Mouse (Mus musculus) forebrain, embryonic 16.5 days (tissue): ENCODE measurements around the gene Fbxl4. TPM values are rescaled to one million over a fixed set of nuclear protein-coding genes. Genes with fewer than 3 reads are reported as not detected.
A peak's percentile ranks its signal among the peaks of the same experiment; 100 is the strongest.

Experiments
- ATAC-seq: fragments of 200-750 bp; cut with Nextera tagmentation; 2 replicates; pipeline ENCODE4 v1.8.0; 2017; ENCODE audit warnings: mild to moderate bottlenecking, moderate library complexity
- H3K27ac ChIP-seq: fragments of 300-500 bp; sonication (generic); 2 replicates; pipeline ENCODE4 v1.5.1; 2014; ENCODE audit warnings: low read length, control low read depth
- H3K27me3 ChIP-seq: fragments of 300-500 bp; sonication (generic); replicated peaks from 2 replicates; pipeline ENCODE4 v1.6.1; 2014; ENCODE audit warnings: low read length; ENCODE audit not compliant: control insufficient read depth, insufficient read depth
- H3K36me3 ChIP-seq: fragments of 300-500 bp; sonication (generic); 2 replicates; pipeline ENCODE4 v1.6.1; 2014; ENCODE audit not compliant: control insufficient read depth, insufficient read depth
- H3K4me1 ChIP-seq: fragments of 300-500 bp; sonication (generic); replicated peaks from 2 replicates; pipeline ENCODE4 v1.6.1; 2014; ENCODE audit warnings: low read length; ENCODE audit not compliant: control insufficient read depth, insufficient read depth
- H3K4me2 ChIP-seq: fragments of 300-500 bp; sonication (generic); 2 replicates; pipeline ENCODE4 v1.6.1; 2014; ENCODE audit warnings: mild to moderate bottlenecking, low read length, control low read depth
- H3K4me3 ChIP-seq: fragments of 300-500 bp; sonication (generic); replicated peaks from 2 replicates; pipeline ENCODE4 v1.5.1; 2014; ENCODE audit warnings: mild to moderate bottlenecking, low read length, control low read depth
- H3K9ac ChIP-seq: fragments of 300-500 bp; sonication (generic); replicated peaks from 2 replicates; pipeline ENCODE4 v1.6.1; 2014; ENCODE audit warnings: low read depth, low read length, control low read depth
- H3K9me3 ChIP-seq: fragments of 300-500 bp; sonication (generic); 2 replicates; pipeline ENCODE4 v1.6.1; 2016; ENCODE audit warnings: low read length; ENCODE audit not compliant: control insufficient read depth
- WGBS: fragments of 180-500 bp; shearing (Covaris S2); extraction: QIAGEN DNeasy Blood & Tissue Kit; methylation state at CpG from one replicate; pipeline ENCODE4 v1.1.7; 2014; 5-methylcytosine and 5-hydroxymethylcytosine counted together
- polyA plus RNA-seq: library from polyadenylated mRNA; unstranded; fragments of >200 nt; fragmentation: Nextera tagmentation; extraction: Ambion mirVana; gene quantifications from 2 replicates; pipeline ENCODE4 v1.2.1, GENCODE M21; 2015

Gene Fbxl4
- polyA plus RNA-seq, 1 experiment from 2014 or later = 13.0 TPM

GRCm38 (mm10) chr4:22422400-22422799 lies 65.1 kb downstream of the Fbxl4 start:
- H3K27ac ChIP-seq = no peak overlapping the region
- no peak for ATAC-seq

DNA sequence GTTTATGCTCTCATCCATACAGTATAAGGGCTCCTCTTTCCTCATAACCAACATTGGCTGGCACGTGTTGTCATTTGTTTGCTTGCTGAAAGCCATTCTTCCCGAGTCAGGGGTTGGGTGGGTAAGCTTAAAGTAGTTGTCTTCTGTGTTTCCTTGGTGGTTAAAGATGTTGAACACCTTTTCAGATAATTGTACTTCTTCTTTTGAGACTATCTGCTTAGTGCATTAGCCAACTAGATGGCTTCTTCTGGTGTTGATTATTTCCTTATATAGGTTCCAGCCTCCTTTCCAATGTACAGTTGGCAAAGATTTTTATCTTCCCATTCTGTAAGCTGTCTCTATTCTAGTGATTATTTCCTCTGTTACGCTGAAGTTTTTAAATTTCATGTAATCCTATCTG lies 70.8 kb downstream of the Fbxl4 start:
- no peak overlapping the region for H3K4me2 ChIP-seq
- no peaks in the 10 kb centered on the region for H3K9me3 ChIP-seq
- no peak overlapping the region for H3K9ac ChIP-seq
- H3K4me3 ChIP-seq = no peak overlapping the region
- peaks cover 2% of the 10 kb centered on the region; the same call in 1 of the 2 replicates for H3K36me3 ChIP-seq
- no peaks in the 10 kb centered on the region for H3K4me1 ChIP-seq
- no peak overlapping the region for H3K27ac ChIP-seq
- H3K27me3 ChIP-seq = no peaks in the 10 kb centered on the region
- 95% methylated on average over 3 of the region's 3 CpGs for WGBS
- ATAC-seq = no peak

More at GRCm38 (mm10) chr4:22422400-22422799, 65.1 kb downstream of the Fbxl4 start:
- H3K4me3 ChIP-seq = no peak overlapping the region
- WGBS = 68% methylated on average over 4 of the region's 4 CpGs
- H3K36me3 ChIP-seq = peaks cover 2% of the 10 kb centered on the region; the same call in 1 of the 2 replicates
- no peaks in the 10 kb centered on the region for H3K9me3 ChIP-seq
- no peaks in the 10 kb centered on the region for H3K27me3 ChIP-seq
- H3K9ac ChIP-seq = no peak overlapping the region
- H3K4me2 ChIP-seq = no peak overlapping the region
- no peaks in the 10 kb centered on the region for H3K4me1 ChIP-seq

DNA sequence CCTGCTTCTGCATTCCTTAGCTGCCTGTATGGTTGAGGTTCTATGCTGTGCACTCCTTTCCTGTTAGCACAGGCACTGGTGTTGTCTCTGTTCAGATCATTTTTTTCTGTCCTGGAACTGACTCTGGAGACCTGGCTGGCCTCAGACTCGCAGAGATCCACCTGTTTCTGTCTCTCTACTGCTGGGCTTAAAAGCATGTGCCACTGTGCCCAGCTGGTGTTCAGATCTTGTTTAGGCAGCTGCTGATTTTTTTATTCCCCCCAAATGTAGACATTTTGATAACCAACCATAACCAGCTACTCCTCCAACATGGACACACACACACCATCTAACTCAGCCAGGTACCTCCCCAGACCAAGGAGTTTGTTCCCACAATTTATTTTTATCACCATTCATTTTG lies 112.2 kb downstream of the Fbxl4 start:
- ATAC-seq = no peak
- Histone ChIP-seq H3K9me3 (no peaks in the 10 kb centered on the region), H3K36me3 (no peaks in the 10 kb centered on the region), H3K27me3 (no peaks in the 10 kb centered on the region), H3K27ac (no peak overlapping the region), H3K4me1 (no peaks in the 10 kb centered on the region), H3K4me2 (no peak overlapping the region), H3K4me3 (no peak overlapping the region), H3K9ac (no peak overlapping the region)
- WGBS = 93% methylated on average over 1 of the region's 1 CpGs

GRCm38 (mm10) chr4:22476967-22477710 lies 119.8 kb downstream of the Fbxl4 start:
- H3K9ac ChIP-seq = peak overlapping the region; percentile 66
- H3K36me3 ChIP-seq = no peaks in the 10 kb centered on the region
- H3K9me3 ChIP-seq = no peaks in the 10 kb centered on the region
- peak overlapping the region; percentile 74 for H3K4me2 ChIP-seq
- peaks cover 5% of the 10 kb centered on the region for H3K27me3 ChIP-seq
- H3K4me3 ChIP-seq = peak overlapping the region; percentile 48
- H3K27ac ChIP-seq = peak overlapping the region; percentile 91
- peak; percentile 83 for ATAC-seq
- WGBS = under 1% methylated on average over 23 of the region's 23 CpGs
- H3K4me1 ChIP-seq = peaks cover 32% of the 10 kb centered on the region

GRCm38 (mm10) chr4:22477711-22478230 lies 120.4 kb downstream of the Fbxl4 start:
- no peaks in the 10 kb centered on the region for H3K36me3 ChIP-seq
- H3K4me1 ChIP-seq = peaks cover 32% of the 10 kb centered on the region
- peaks cover 5% of the 10 kb centered on the region for H3K27me3 ChIP-seq
- H3K9ac ChIP-seq = peak overlapping the region; percentile 66
- under 1% methylated on average over 16 of the region's 28 CpGs for WGBS
- peak overlapping the region; percentile 48 for H3K4me3 ChIP-seq
- H3K9me3 ChIP-seq = no peaks in the 10 kb centered on the region
- peak overlapping the region; percentile 74 for H3K4me2 ChIP-seq
- ATAC-seq = peak; percentile 54
- H3K27ac ChIP-seq = peak overlapping the region; percentile 91

GRCm38 (mm10) chr4:22478488-22479367 lies 121.4 kb downstream of the Fbxl4 start:
- Histone ChIP-seq H3K27ac (peak overlapping the region; percentile 82), H3K4me2 (peak overlapping the region; percentile 56), H3K9ac (peak overlapping the region; percentile 60), H3K36me3 (no peaks in the 10 kb centered on the region), H3K4me1 (peaks cover 34% of the 10 kb centered on the region), H3K9me3 (no peaks in the 10 kb centered on the region), H3K27me3 (peaks cover 5% of the 10 kb centered on the region), H3K4me3 (peak overlapping the region; percentile 41)
- 3% methylated on average over 30 of the region's 30 CpGs for WGBS
- peak; percentile 51 for ATAC-seq

DNA sequence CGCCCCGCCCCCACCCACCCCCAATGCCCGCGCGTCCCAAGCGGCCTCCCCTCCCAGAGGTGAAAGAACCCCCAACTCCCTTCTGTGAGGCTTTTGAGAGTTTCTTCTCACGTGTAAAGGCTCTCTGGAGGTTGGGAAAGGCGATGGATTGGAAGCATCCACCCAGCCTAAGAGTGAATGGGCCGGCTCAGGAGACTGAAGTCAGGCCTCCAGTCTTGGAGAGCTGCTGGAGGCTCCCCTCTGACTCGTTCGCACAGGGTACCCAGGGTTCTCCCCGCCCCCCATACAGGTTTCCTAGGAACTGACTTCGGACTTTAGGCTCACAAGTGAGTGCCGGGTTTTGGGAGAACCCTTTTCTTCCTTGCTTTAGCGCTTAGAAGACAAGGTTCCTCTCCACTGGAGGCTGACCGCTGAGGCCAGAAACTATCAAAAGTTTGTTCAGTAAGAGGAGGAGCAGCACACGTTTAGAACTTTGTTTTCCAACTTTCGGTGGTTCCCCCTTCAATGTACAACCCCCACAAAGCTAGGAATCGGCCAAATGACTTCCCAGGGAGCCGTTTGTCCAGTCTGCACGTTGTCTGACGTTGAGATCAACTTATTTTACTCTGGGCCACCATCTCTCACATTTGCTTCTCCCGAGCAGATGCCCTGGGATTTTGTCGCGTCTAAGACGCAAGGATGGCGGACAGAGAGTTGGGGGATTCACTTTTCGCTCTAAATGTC lies 122.2 kb downstream of the Fbxl4 start:
- Histone ChIP-seq H3K4me3 (peak overlapping the region; percentile 41), H3K36me3 (no peaks in the 10 kb centered on the region), H3K4me2 (peak overlapping the region; percentile 56), H3K9ac (peak overlapping the region; percentile 64), H3K27me3 (peaks cover 5% of the 10 kb centered on the region), H3K9me3 (no peaks in the 10 kb centered on the region), H3K27ac (peak overlapping the region; percentile 81), H3K4me1 (peaks cover 34% of the 10 kb centered on the region)
- WGBS = 6% methylated on average over 28 of the region's 28 CpGs
- ATAC-seq = peak; percentile 32

DNA sequence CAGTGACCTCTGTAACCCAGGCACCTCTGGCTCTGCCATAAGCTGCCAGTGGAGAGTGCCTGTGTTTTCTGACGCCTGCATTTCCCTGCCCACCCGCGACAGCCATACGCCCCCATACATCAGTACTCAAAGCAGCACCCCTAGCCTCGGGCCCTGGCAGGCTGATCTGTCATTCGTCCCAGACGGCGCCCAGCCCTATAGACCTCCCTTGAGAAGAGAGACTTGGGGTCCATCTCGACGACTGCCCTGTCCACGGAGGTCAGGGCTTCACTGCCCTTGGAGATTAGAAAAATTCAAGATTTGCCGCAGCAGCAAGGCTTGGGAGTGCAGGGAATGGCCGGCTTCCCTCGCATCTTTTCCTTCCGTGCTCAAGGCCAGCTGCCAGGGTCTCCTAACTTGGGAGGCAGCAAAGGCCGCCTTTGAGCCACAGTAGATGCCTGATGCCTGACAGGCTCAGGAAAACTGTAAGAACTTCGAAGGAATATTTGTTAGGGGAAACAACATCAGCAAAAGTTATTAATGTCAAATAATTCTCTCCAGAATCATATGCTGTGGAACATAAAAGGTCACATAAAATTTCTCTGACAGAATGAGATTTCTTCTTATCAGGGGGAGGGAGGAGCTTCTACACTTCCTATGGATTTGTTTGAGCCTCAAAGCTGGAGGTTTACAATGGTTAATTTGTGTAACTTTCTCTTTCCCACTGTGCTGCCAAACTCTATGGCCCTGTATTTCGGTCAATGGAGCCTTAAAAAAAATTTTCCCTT lies 122.9 kb downstream of the Fbxl4 start:
- H3K4me1 ChIP-seq = peaks cover 34% of the 10 kb centered on the region
- peak overlapping the region; percentile 41 for H3K4me3 ChIP-seq
- peak overlapping the region; percentile 75 for H3K27ac ChIP-seq
- WGBS = 10% methylated on average over 18 of the region's 18 CpGs
- H3K9me3 ChIP-seq = no peaks in the 10 kb centered on the region
- H3K36me3 ChIP-seq = no peaks in the 10 kb centered on the region
- ATAC-seq = no peak
- H3K4me2 ChIP-seq = peak overlapping the region; percentile 56
- peak overlapping the region; percentile 64 for H3K9ac ChIP-seq
- peaks cover 5% of the 10 kb centered on the region for H3K27me3 ChIP-seq
